ENCODE assay signal across 16 mouse cellular contexts in genomic region chr1:134193674-134194197, GRCm38 (mm10). TPM values are rescaled to one million over a fixed set of nuclear protein-coding genes. Genes with fewer than 3 reads are reported as not detected.
A peak's percentile ranks its signal among the peaks of the same experiment; 100 is the strongest.
DNase-seq lines count a peak whose midpoint lies in the region; ATAC-seq and TF ChIP-seq lines count a peak whose summit lies in the region.
"Had no signal": no experiment of that assay in that cellular context is flagged by ENCODE, and none has a peak within 500 bp of the region (broad histone marks: within the 10 kb centered on the region; RNA-seq: fewer than 3 reads in every experiment).

No protein-coding gene starts in this region.

- no peak overlapping the region for H3K4me3 ChIP-seq in heart, embryonic 10.5 days
- peak overlapping the region in 1 of 3 experiments; percentile 18 for H3K4me3 ChIP-seq in CH12.LX (replicated peaks in 1 of 3; ENCODE audit: low read depth in 2 of 3, low read length in 2 of 3, poor library complexity in 1 of 3)
- no peak overlapping the region for H3K4me3 ChIP-seq in limb, embryonic 11.5 days (ENCODE audit: low read depth, low read length)
- H3K4me3 ChIP-seq: forebrain, embryonic 12.5 days; midbrain, embryonic 12.5 days had no signal

- ATAC-seq in limb, embryonic 11.5 days (ENCODE audit: insufficient number of reproducible peaks, low FRiP score, low TSS enrichment, low read depth), result 0 out of 2 replicates have a peak, but pooled peaks have one; percentile 31

- intact Hi-C loops in heart, postnatal 25 days (cut with DNase I), result loop anchor here (2.0 kb wide), 1 partner anchor 43 kb away; no protein-coding TSS in a partner anchor

- H3K79me2 ChIP-seq in CH12.LX (replicated peaks; ENCODE audit: control insufficient read depth, extremely low read depth, insufficient read depth, poor library complexity, severe bottlenecking), result no peaks in the 10 kb centered on the region

- in situ Hi-C loops in CH12.LX (cut with MboI; ENCODE audit: low pct_ligation_motif_present, low pct_unique_long_range_greater_than_20kb, low sequenced_read_pairs), result loop anchor here (5.0 to 10.0 kb wide), 2 partner anchors 41 to 101 kb away; no protein-coding TSS in a partner anchor

- peaks cover 67% of the 10 kb centered on the region for H3K4me1 ChIP-seq in heart, embryonic 10.5 days
- peaks cover 37 to 92% of the 10 kb centered on the region in 2 experiments for H3K4me1 ChIP-seq in CH12.LX (ENCODE audit: control insufficient read depth in 1 of 2, insufficient read depth in 2 of 2)
- H3K4me1 ChIP-seq in limb, embryonic 11.5 days (ENCODE audit: control insufficient read depth, insufficient read depth, low read length), result peaks cover 35% of the 10 kb centered on the region

- no peak overlapping the region for H3K9ac ChIP-seq in CH12.LX (ENCODE audit: insufficient read depth, low read depth)
- no peak overlapping the region for H3K9ac ChIP-seq in limb, embryonic 11.5 days (ENCODE audit: low read length)
- H3K9ac ChIP-seq: forebrain, embryonic 12.5 days; hindbrain, embryonic 14.5 days; liver, embryonic 14.5 days; midbrain, embryonic 12.5 days had no signal

- no peak for TF ChIP-seq RAD21 in CH12.LX (IDR thresholded peaks at IDR 0.05; ENCODE audit: low read depth, low read length)

- no peak for TF ChIP-seq POLR2A in CH12.LX (IDR thresholded peaks at IDR 0.05; ENCODE audit: low read depth, low read length)

- 46% methylated on average over 7 of the region's 7 CpGs for WGBS in heart, embryonic 10.5 days
- 37% methylated on average over 7 of the region's 7 CpGs for WGBS in limb, embryonic 11.5 days

- no peak for TF ChIP-seq EP300 in CH12.LX (IDR thresholded peaks at IDR 0.05; ENCODE audit: low read length)

- H3K36me3 ChIP-seq in heart, embryonic 10.5 days, result no peaks in the 10 kb centered on the region
- H3K36me3 ChIP-seq in CH12.LX (replicated peaks in 1 of 2; ENCODE audit: control insufficient read depth in 1 of 2, insufficient read depth in 1 of 2, low read length in 1 of 2), result no peaks in the 10 kb centered on the region
- no peaks in the 10 kb centered on the region for H3K36me3 ChIP-seq in limb, embryonic 11.5 days (ENCODE audit: control insufficient read depth, insufficient read depth, low read length)
- H3K36me3 ChIP-seq: forebrain, embryonic 12.5 days; midbrain, embryonic 12.5 days had no signal

- peak; percentile 61 for DNase-seq in adrenal gland, postnatal 25 days
- no peak for DNase-seq in adrenal gland, postnatal 10 days
- DNase-seq in heart, embryonic 10.5 days (ENCODE audit: low spot score), result no peak
- DNase-seq in heart, postnatal 25 days (ENCODE audit: low spot score), result no peak
- DNase-seq in CH12.LX (ENCODE audit: extremely low read depth), result peak; percentile 39
- DNase-seq in limb, embryonic 11.5 days (ENCODE audit: low spot score), result no peak
- DNase-seq in ovary, postnatal 36 days (ENCODE audit: low spot score), result no peak
- DNase-seq in left cerebral cortex, adult 18-20 months (ENCODE audit: low spot score in 2 of 2), result no peak
- DNase-seq: kidney, adult 11 months; kidney, postnatal 36 days; lung, postnatal 14 days had no signal

- TF ChIP-seq CTCF in CH12.LX (conservative IDR thresholded peaks at IDR 0.05 in 1 of 2, IDR thresholded peaks at IDR 0.05 in 1 of 2; ENCODE audit: low read depth in 2 of 2, low read length in 2 of 2), result no peak

- H3K4me2 ChIP-seq in CH12.LX (ENCODE audit: insufficient read depth, low read depth, poor library complexity, severe bottlenecking), result peak overlapping the region; percentile 73
- H3K4me2 ChIP-seq in limb, embryonic 11.5 days (ENCODE audit: low read depth, severe bottlenecking), result no peak overlapping the region
- H3K4me2 ChIP-seq: forebrain, embryonic 12.5 days; hindbrain, embryonic 14.5 days; midbrain, embryonic 12.5 days had no signal

- dilution Hi-C loops in CH12.LX (cut with MboI; ENCODE audit: extremely low pct_ligation_motif_present, extremely low pct_unique_long_range_greater_than_20kb, low sequenced_read_pairs), result no loop called here

- no peaks in the 10 kb centered on the region for H3K9me3 ChIP-seq in heart, embryonic 10.5 days
- H3K9me3 ChIP-seq in CH12.LX (replicated peaks; ENCODE audit: low read length), result no peaks in the 10 kb centered on the region
- H3K9me3 ChIP-seq in limb, embryonic 11.5 days (ENCODE audit: control insufficient read depth, low read length), result no peaks in the 10 kb centered on the region
- H3K9me3 ChIP-seq: forebrain, embryonic 12.5 days; midbrain, embryonic 12.5 days had no signal

- H3K27ac ChIP-seq in heart, embryonic 10.5 days, result peak overlapping the region; percentile 79
- H3K27ac ChIP-seq in CH12.LX (ENCODE audit: insufficient read depth, low read depth), result peak overlapping the region; percentile 26; the same call in 1 of the 2 replicates
- no peak overlapping the region for H3K27ac ChIP-seq in limb, embryonic 11.5 days (replicated peaks; ENCODE audit: low read depth, low read length)
- H3K27ac ChIP-seq: forebrain, embryonic 12.5 days; hindbrain, embryonic 14.5 days; liver, embryonic 14.5 days; midbrain, embryonic 12.5 days had no signal

- peaks cover 22% of the 10 kb centered on the region; the same call in 1 of the 2 replicates for H3K27me3 ChIP-seq in heart, embryonic 10.5 days (ENCODE audit: insufficient read depth, poor library complexity, severe bottlenecking)
- H3K27me3 ChIP-seq in CH12.LX (replicated peaks), result no peaks in the 10 kb centered on the region
- H3K27me3 ChIP-seq in limb, embryonic 11.5 days (ENCODE audit: control insufficient read depth, insufficient read depth, low read length), result no peaks in the 10 kb centered on the region
- H3K27me3 ChIP-seq: forebrain, embryonic 12.5 days; midbrain, embryonic 12.5 days had no signal

TF ChIP-seq in CH12.LX, 34 proteins besides CTCF, POLR2A, EP300 and RAD21:
- TF ChIP-seq MYC (IDR thresholded peaks at IDR 0.05; ENCODE audit: low read depth, low read length), result no peak
- 0 out of 2 replicates have a peak, but pooled peaks have one; percentile 15 for TF ChIP-seq CHD2 (IDR thresholded peaks at IDR 0.05; ENCODE audit: low read length)
- no peak for TF ChIP-seq GABPA (IDR thresholded peaks at IDR 0.05; ENCODE audit: insufficient replicate concordance, low read depth, low read length)
- TF ChIP-seq E2F4 (IDR thresholded peaks at IDR 0.05; ENCODE audit: insufficient replicate concordance, low read depth, low read length), result no peak
- no peak for TF ChIP-seq BHLHE40 (IDR thresholded peaks at IDR 0.05; ENCODE audit: low read depth, low read length)
- TF ChIP-seq ELF1 (IDR thresholded peaks at IDR 0.05; ENCODE audit: low read depth, low read length), result no peak
- TF ChIP-seq PAX5 (IDR thresholded peaks at IDR 0.05; ENCODE audit: low read length), result no peak

RNA-seq across cellular contexts. Expression of gene Mybph, which starts 0.5 kb away (rescaled TPM):
- total RNA-seq in adrenal gland, postnatal 25 days (2021), result not detected in 2 replicates
- total RNA-seq in adrenal gland, postnatal 10 days (2021), result 1 to 10 TPM; 4.2 to 5.0 TPM
- 0.33 and 0.43 TPM in 2 replicates for polyA plus RNA-seq in heart, embryonic 10.5 days (2016; fragmentation: Nextera tagmentation; extraction: Ambion mirVana)
- not detected for total RNA-seq in heart, postnatal 25 days (2021)
- 0.25 TPM in 2 replicates for total RNA-seq in CH12.LX (2012; rRNA removed)
- 0.51 and 0.62 TPM in 2 replicates for total RNA-seq in CH12.LX (2014; rRNA removed)
- polyA plus RNA-seq in CH12.LX (2012; ENCODE audit: insufficient read length, low read depth), result 2.4 and 3.0 TPM in 2 replicates
- polyA plus RNA-seq in limb, embryonic 11.5 days (2014; fragmentation: Nextera tagmentation; extraction: Ambion mirVana), result 3.4 and 4.8 TPM in 2 replicates
- under 1 TPM in 1 of 2 experiments, not detected in 1; 0.19 TPM for total RNA-seq in left cerebral cortex, adult 18-20 months (2021)
- total RNA-seq: ES-E14 had no signal
- polyA plus RNA-seq: midbrain, embryonic 12.5 days had no signal

RNA-seq across cellular contexts. Expression of gene Chil1, which starts 11.8 kb away (rescaled TPM):
- total RNA-seq in adrenal gland, postnatal 25 days (2021), result 1.5 and 1.7 TPM in 2 replicates
- 1 to 10 TPM; 1.4 to 2.4 TPM for total RNA-seq in adrenal gland, postnatal 10 days (2021)
- polyA plus RNA-seq in heart, embryonic 10.5 days (2016; fragmentation: Nextera tagmentation; extraction: Ambion mirVana), result 0.87 and 1.1 TPM in 2 replicates
- total RNA-seq in heart, postnatal 25 days (2021), result under 1 TPM; 0.34 to 0.92 TPM
- total RNA-seq in CH12.LX (2012; rRNA removed) (1.5 and 1.7 TPM in 2 replicates), CH12.LX (2014; rRNA removed) (6.1 and 6.3 TPM in 2 replicates)
- polyA plus RNA-seq in CH12.LX (2012; ENCODE audit: insufficient read length, low read depth), result 6.7 and 10.2 TPM in 2 replicates
- 2.0 and 2.5 TPM in 2 replicates for polyA plus RNA-seq in limb, embryonic 11.5 days (2014; fragmentation: Nextera tagmentation; extraction: Ambion mirVana)
- 10 to 100 TPM; 16.5 to 18.4 TPM for total RNA-seq in left cerebral cortex, adult 18-20 months (2021)

RNA-seq across cellular contexts. Expression of gene Adora1, which starts 41.5 kb away (rescaled TPM):
- 89.7 and 151 TPM in 2 replicates for total RNA-seq in adrenal gland, postnatal 25 days (2021)
- 10 to 100 TPM; 70.4 to 83.0 TPM for total RNA-seq in adrenal gland, postnatal 10 days (2021)
- polyA plus RNA-seq in heart, embryonic 10.5 days (2016; fragmentation: Nextera tagmentation; extraction: Ambion mirVana), result 8.0 and 8.1 TPM in 2 replicates
- 10 to 100 TPM; 15.5 to 20.5 TPM for total RNA-seq in heart, postnatal 25 days (2021)
- total RNA-seq in CH12.LX (2012; rRNA removed) (not detected in 2 replicates), CH12.LX (2014; rRNA removed) (not detected in 2 replicates)
- polyA plus RNA-seq in CH12.LX (2012; ENCODE audit: insufficient read length, low read depth), result 0.10 and 0.20 TPM in 2 replicates
- 0.87 and 0.88 TPM in 2 replicates for polyA plus RNA-seq in limb, embryonic 11.5 days (2014; fragmentation: Nextera tagmentation; extraction: Ambion mirVana)
- 100 to 1,000 TPM; 167 to 172 TPM for total RNA-seq in left cerebral cortex, adult 18-20 months (2021)

Comparison
In these comparisons a context has a peak if more than half of its experiments do, and no peak if none do; other contexts are left out.
1. DNase-seq: peak in adrenal gland, postnatal 25 days (single experiment) and CH12.LX (single experiment); none in adrenal gland, postnatal 10 days (single experiment), heart, embryonic 10.5 days (single experiment), heart, postnatal 25 days (single experiment), limb, embryonic 11.5 days (single experiment), ovary, postnatal 36 days (single experiment) and left cerebral cortex, adult 18-20 months (0 of 2).
2. RNA of gene Adora1, which starts 41.5 kb away (total RNA-seq): 167 to 172 TPM in left cerebral cortex, adult 18-20 months, 89.7 to 151 TPM in adrenal gland, postnatal 25 days, 70.4 to 83.0 TPM in adrenal gland, postnatal 10 days and 15.5 to 20.5 TPM in heart, postnatal 25 days; not detected in CH12.LX; every median in the first group is over 10 times any median in the second.